7 mouse cellular contexts compared by ENCODE assay signal in the genomic region with DNA sequence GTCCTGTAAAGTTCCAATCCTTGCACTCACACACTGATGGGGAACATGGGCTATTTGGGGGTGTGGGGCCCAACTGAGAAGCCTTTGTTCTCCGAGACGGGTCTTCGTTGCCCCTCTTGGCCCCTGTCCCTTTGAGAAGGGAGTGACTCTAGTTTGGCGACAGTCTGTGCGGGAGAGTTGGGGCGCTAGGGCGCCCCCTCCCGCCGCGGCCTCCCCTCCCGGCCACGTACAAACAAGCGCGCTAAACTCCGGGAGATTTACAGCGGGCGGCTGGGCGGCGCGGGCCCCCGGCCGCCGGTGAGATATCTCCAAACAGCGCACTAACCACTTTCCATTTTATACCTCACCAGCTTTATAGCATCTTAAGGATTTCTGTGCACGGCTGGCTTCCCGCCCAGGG.
DNase-seq lines count a peak whose midpoint lies in the region; ATAC-seq and TF ChIP-seq lines count a peak whose summit lies in the region.

No protein-coding gene starts in this region.

- WGBS in lung, embryonic 15.5 days: under 1% methylated on average over 26 of the region's 26 CpGs
- under 1% methylated on average over 26 of the region's 26 CpGs for WGBS in lung, adult 2 months
- WGBS in forebrain, embryonic 15.5 days: 0% methylated on average over 25 of the region's 26 CpGs
- 0% methylated on average over 26 of the region's 26 CpGs for WGBS in limb, embryonic 14.5 days
- WGBS in stomach, embryonic 16.5 days: under 1% methylated on average over 26 of the region's 26 CpGs

- TF ChIP-seq POLR2A in lung, adult 2 months (IDR thresholded peaks at IDR 0.05; ENCODE audit: borderline replicate concordance, extremely low read depth, low read depth, low read length): no peak
- no peak for TF ChIP-seq POLR2A in limb, embryonic 14.5 days (IDR thresholded peaks at IDR 0.05; ENCODE audit: borderline replicate concordance, extremely low read depth, insufficient read depth, insufficient read length)

- peaks cover 57% of the 10 kb centered on the region for H3K27me3 ChIP-seq in lung, embryonic 15.5 days
- H3K27me3 ChIP-seq in forebrain, embryonic 15.5 days: peaks cover 37% of the 10 kb centered on the region
- H3K27me3 ChIP-seq in limb, embryonic 14.5 days (ENCODE audit: control insufficient read depth, insufficient read depth, low read length): peaks cover 36% of the 10 kb centered on the region
- peaks cover 42% of the 10 kb centered on the region for H3K27me3 ChIP-seq in stomach, embryonic 16.5 days (ENCODE audit: control insufficient read depth, insufficient read depth, low read length)

- H3K9me3 ChIP-seq in lung, embryonic 15.5 days: no peaks in the 10 kb centered on the region
- H3K9me3 ChIP-seq in forebrain, embryonic 15.5 days: no peaks in the 10 kb centered on the region
- H3K9me3 ChIP-seq in limb, embryonic 14.5 days (ENCODE audit: control insufficient read depth, low read length): no peaks in the 10 kb centered on the region
- no peaks in the 10 kb centered on the region for H3K9me3 ChIP-seq in stomach, embryonic 16.5 days (replicated peaks; ENCODE audit: control insufficient read depth, low read length)

- no peak for DNase-seq in lung, adult 2 months
- DNase-seq in limb, embryonic 14.5 days (ENCODE audit: low spot score): peak; percentile 33
- DNase-seq in left cerebral cortex, postnatal 36 days (ENCODE audit: low spot score in 2 of 2): no peak
- no peak for DNase-seq in natural killer cell, adult 2 months (ENCODE audit: low spot score in 2 of 2)

- H3K4me2 ChIP-seq in lung, embryonic 15.5 days: peak overlapping the region; percentile 51
- H3K4me2 ChIP-seq in forebrain, embryonic 15.5 days (replicated peaks): peak overlapping the region; percentile 48
- peak overlapping the region; percentile 61 for H3K4me2 ChIP-seq in limb, embryonic 14.5 days (replicated peaks; ENCODE audit: low read depth, low read length, severe bottlenecking)
- peak overlapping the region; percentile 30; the same call in 1 of the 2 replicates for H3K4me2 ChIP-seq in stomach, embryonic 16.5 days (ENCODE audit: low read depth, low read length)

- H3K4me1 ChIP-seq in lung, embryonic 15.5 days: peaks cover 4% of the 10 kb centered on the region; the same call in 1 of the 2 replicates
- H3K4me1 ChIP-seq in lung, adult 2 months (ENCODE audit: control insufficient read depth, insufficient read depth, low read length): no peaks in the 10 kb centered on the region
- H3K4me1 ChIP-seq in forebrain, embryonic 15.5 days: peaks cover 10% of the 10 kb centered on the region
- no peaks in the 10 kb centered on the region for H3K4me1 ChIP-seq in limb, embryonic 14.5 days (ENCODE audit: control insufficient read depth, insufficient read depth, low read length)
- no peaks in the 10 kb centered on the region; the same call in 1 of the 2 replicates for H3K4me1 ChIP-seq in stomach, embryonic 16.5 days (ENCODE audit: control insufficient read depth, insufficient read depth, low read length)

- intact Hi-C loops in left cerebral cortex, postnatal 36 days (cut with DNase I): no loop called here

- no peak for TF ChIP-seq CTCF in lung, adult 2 months (IDR thresholded peaks at IDR 0.05; ENCODE audit: insufficient read depth, low read length)

- no peak overlapping the region for H3K27ac ChIP-seq in lung, embryonic 15.5 days
- no peak overlapping the region for H3K27ac ChIP-seq in forebrain, embryonic 15.5 days (replicated peaks)
- no peak overlapping the region for H3K27ac ChIP-seq in limb, embryonic 14.5 days (replicated peaks; ENCODE audit: low read depth, low read length)
- H3K27ac ChIP-seq in stomach, embryonic 16.5 days (ENCODE audit: low read length): no peak overlapping the region

- H3K36me3 ChIP-seq in lung, embryonic 15.5 days: no peaks in the 10 kb centered on the region
- no peaks in the 10 kb centered on the region for H3K36me3 ChIP-seq in forebrain, embryonic 15.5 days
- no peaks in the 10 kb centered on the region for H3K36me3 ChIP-seq in limb, embryonic 14.5 days (ENCODE audit: control insufficient read depth, insufficient read depth, low read length)
- no peaks in the 10 kb centered on the region for H3K36me3 ChIP-seq in stomach, embryonic 16.5 days (ENCODE audit: control insufficient read depth, insufficient read depth, low read length)

- H3K4me3 ChIP-seq in lung, embryonic 15.5 days: peak overlapping the region; percentile 19
- H3K4me3 ChIP-seq in lung, adult 2 months (replicated peaks; ENCODE audit: extremely low read depth, low read depth, low read length): no peak overlapping the region
- peak overlapping the region; percentile 33 for H3K4me3 ChIP-seq in forebrain, embryonic 15.5 days
- H3K4me3 ChIP-seq in limb, embryonic 14.5 days (replicated peaks; ENCODE audit: low read length): peak overlapping the region; percentile 29
- peak overlapping the region; percentile 25 for H3K4me3 ChIP-seq in stomach, embryonic 16.5 days (replicated peaks; ENCODE audit: low read length)

- no peak for ATAC-seq in lung, embryonic 15.5 days (ENCODE audit: borderline replicate concordance, extremely low read depth, low FRiP score, low TSS enrichment)
- ATAC-seq in forebrain, embryonic 15.5 days (replicated peaks): no peak; the same call in 1 of the 2 replicates
- ATAC-seq in limb, embryonic 14.5 days (ENCODE audit: low FRiP score, low read depth): no peak
- no peak for ATAC-seq in stomach, embryonic 16.5 days (ENCODE audit: insufficient read depth, low FRiP score)

- H3K9ac ChIP-seq in lung, embryonic 15.5 days: no peak overlapping the region
- 0 out of 2 replicates have a peak overlapping the region, but pooled peaks have one; percentile 6 for H3K9ac ChIP-seq in forebrain, embryonic 15.5 days (replicated peaks)
- H3K9ac ChIP-seq in limb, embryonic 14.5 days (ENCODE audit: low read depth, low read length, severe bottlenecking): peak overlapping the region; percentile 46
- no peak overlapping the region for H3K9ac ChIP-seq in stomach, embryonic 16.5 days (ENCODE audit: low read length)

Comparison
In these comparisons a context has a peak if more than half of its experiments do, and no peak if none do; other contexts are left out.
1. H3K9ac ChIP-seq: peak in forebrain, embryonic 15.5 days (single experiment) and limb, embryonic 14.5 days (single experiment); none in lung, embryonic 15.5 days (single experiment) and stomach, embryonic 16.5 days (single experiment).
2. Peak in every context shown above with its lines, with median percentiles within 50 percentile points of each other: H3K4me2 ChIP-seq.